Mouse (Mus musculus): ENCODE data around the gene Camk2b.

DNA sequence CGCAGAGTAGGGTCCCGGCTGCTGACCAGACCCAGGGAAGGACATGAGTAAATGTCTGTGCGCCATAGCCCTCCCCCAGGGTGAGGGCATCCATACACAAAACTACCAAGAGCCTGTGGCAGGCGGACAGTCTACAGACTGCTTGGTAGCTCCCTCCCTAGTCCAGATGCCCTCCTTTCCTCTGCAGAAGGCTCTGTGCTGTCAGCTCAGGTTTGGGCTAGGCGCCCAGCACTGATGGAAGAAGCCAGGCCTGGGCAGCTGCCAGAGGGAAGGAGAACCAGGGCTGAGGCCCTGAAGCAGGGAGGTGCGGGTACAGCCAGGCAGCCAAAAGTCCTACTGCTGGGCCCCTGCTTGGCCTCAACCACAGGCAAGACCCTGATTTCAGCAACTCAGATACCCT, 35.5 kb downstream of the Camk2b start:
- TF ChIP-seq CTCF (IDR thresholded peaks at IDR 0.05; ENCODE audit: borderline replicate concordance, insufficient read depth, low read depth, low read length) (no peak), POLR2A (IDR thresholded peaks at IDR 0.05; ENCODE audit: borderline replicate concordance, insufficient read depth, low read length) (no peak)
